Mouse (Mus musculus) MEL (cell line): Measurements from ENCODE around the gene Unc45a. TPM values are rescaled to one million over a fixed set of nuclear protein-coding genes. Genes with fewer than 3 reads are reported as not detected.

Experiments used
- DNase-seq: peaks from one replicate; pipeline ENCODE4 v3.0.0; 2011; ENCODE audit warnings: low read depth, low spot score
- H3K27ac ChIP-seq: 2 replicates; pipeline ENCODE4 v1.5.1; 2012; ENCODE audit warnings: low read depth, mild to moderate bottlenecking, control low read depth, low read length, moderate library complexity; ENCODE audit not compliant: control insufficient read depth
- H3K27me3 ChIP-seq, 2 experiments: fragments of 150-350 bp in 1 of 2; sonication (generic) in 1 of 2; 2 replicates each; pipeline ENCODE4 v1.6.1; 2012; ENCODE audit warnings: low read length in 2 of 2, mild to moderate bottlenecking in 2 of 2, improper control_type of control experiment in 1 of 2, moderate library complexity in 1 of 2; ENCODE audit not compliant: insufficient read depth in 2 of 2, control insufficient read depth in 1 of 2
- H3K36me3 ChIP-seq, 2 experiments: 2 replicates each; pipeline ENCODE4 v1.6.1; 2012 to 2014; ENCODE audit warnings: low read length in 2 of 2, improper control_type of control experiment in 1 of 2, inconsistent platforms in 1 of 2, mild to moderate bottlenecking in 1 of 2; ENCODE audit not compliant: insufficient read depth in 2 of 2, control insufficient read depth in 1 of 2
- H3K4me1 ChIP-seq, 2 experiments: fragments of 150-350 bp in 1 of 2; sonication (generic) in 1 of 2; 2 replicates each; pipeline ENCODE4 v1.6.1; 2012; ENCODE audit warnings: low read length in 2 of 2, improper control_type of control experiment in 1 of 2, mild to moderate bottlenecking in 1 of 2; ENCODE audit not compliant: insufficient read depth in 2 of 2, control insufficient read depth in 1 of 2
- H3K4me3 ChIP-seq, 2 experiments: fragments of 150-350 bp in 1 of 2; sonication (generic) in 1 of 2; 2 replicates each; pipeline ENCODE4 v1.5.1; 2012; ENCODE audit warnings: low read depth in 2 of 2, low read length in 2 of 2, mild to moderate bottlenecking in 2 of 2, moderate library complexity in 2 of 2, control low read depth in 1 of 2, improper control_type of control experiment in 1 of 2; ENCODE audit not compliant: control insufficient read depth in 1 of 2, insufficient read depth in 1 of 2
- H3K79me2 ChIP-seq: 2 replicates; pipeline ENCODE4 v1.6.1; 2012; ENCODE audit warnings: mild to moderate bottlenecking, low read length, moderate library complexity; ENCODE audit not compliant: control insufficient read depth, poor library complexity, insufficient read depth
- H3K9ac ChIP-seq: 2 replicates; pipeline ENCODE4 v1.6.1; 2012; ENCODE audit warnings: low read depth, mild to moderate bottlenecking, control low read depth, low read length, moderate library complexity; ENCODE audit not compliant: control insufficient read depth, poor library complexity, severe bottlenecking
- H3K9me3 ChIP-seq: fragments of 150-350 bp; sonication (generic); replicated peaks from 2 replicates; pipeline ENCODE4 v1.6.1; 2012; ENCODE audit warnings: mild to moderate bottlenecking, low read length, improper control_type of control experiment, moderate library complexity; ENCODE audit not compliant: insufficient read depth
- BHLHE40 ChIP-seq: IDR thresholded peaks from 2 replicates; pipeline ENCODE4 v1.6.1; 2012; ENCODE audit warnings: low read depth, mild to moderate bottlenecking, inconsistent platforms, low read length, improper control_type of control experiment, borderline replicate concordance
- CHD1 ChIP-seq: IDR thresholded peaks from 2 replicates; pipeline ENCODE4 v1.6.1; 2012; ENCODE audit warnings: low read depth, mild to moderate bottlenecking, inconsistent platforms, low read length, improper control_type of control experiment
- CHD2 ChIP-seq: IDR thresholded peaks from 2 replicates; pipeline ENCODE4 v1.6.1; 2011; ENCODE audit warnings: low read length, improper control_type of control experiment
- CTCF ChIP-seq, 3 experiments: IDR thresholded peaks in 2 of 3; conservative IDR thresholded peaks in 1 of 3; 2 replicates each; pipeline ENCODE4 v1.5.1; 2011 to 2012; ENCODE audit warnings: low read length in 3 of 3, low read depth in 2 of 3, mild to moderate bottlenecking in 2 of 3, improper control_type of control experiment in 1 of 3, inconsistent platforms in 1 of 3, mixed read lengths in 1 of 3, moderate library complexity in 1 of 3; ENCODE audit not compliant: control insufficient read depth in 1 of 3, insufficient read depth in 1 of 3, poor library complexity in 1 of 3, severe bottlenecking in 1 of 3
- ELF1 ChIP-seq: IDR thresholded peaks from 2 replicates; pipeline ENCODE4 v1.6.1; 2014; ENCODE audit warnings: low read depth, mild to moderate bottlenecking, inconsistent platforms, low read length, improper control_type of control experiment, moderate library complexity
- EP300 ChIP-seq, 2 experiments: IDR thresholded peaks; 2 replicates each; pipeline ENCODE4 v1.6.1; 2011; ENCODE audit warnings: improper control_type of control experiment in 2 of 2, low read length in 2 of 2, low read depth in 1 of 2, mild to moderate bottlenecking in 1 of 2
- ETS1 ChIP-seq: IDR thresholded peaks from 2 replicates; pipeline ENCODE4 v1.6.1; 2012; ENCODE audit warnings: low read depth, mild to moderate bottlenecking, inconsistent platforms, low read length, improper control_type of control experiment, moderate library complexity
- GABPA ChIP-seq: IDR thresholded peaks from 2 replicates; pipeline ENCODE4 v1.6.1; 2012; ENCODE audit warnings: low read depth, mild to moderate bottlenecking, inconsistent platforms, low read length, improper control_type of control experiment, moderate library complexity
- JUND ChIP-seq: IDR thresholded peaks from 2 replicates; pipeline ENCODE4 v1.6.1; 2011; ENCODE audit warnings: low read depth, mild to moderate bottlenecking, improper control_type of control experiment, low read length
- KAT2A ChIP-seq: conservative IDR thresholded peaks from 2 replicates; pipeline ENCODE4 v1.6.1; 2012; ENCODE audit warnings: low read depth, low read length, improper control_type of control experiment, inconsistent platforms
- MAFK ChIP-seq: IDR thresholded peaks from 2 replicates; pipeline ENCODE4 v1.6.1; 2011; ENCODE audit warnings: low read depth, mild to moderate bottlenecking, low read length, improper control_type of control experiment, borderline replicate concordance
- MAZ ChIP-seq: IDR thresholded peaks from 2 replicates; pipeline ENCODE4 v1.6.1; 2012; ENCODE audit warnings: low read depth, mild to moderate bottlenecking, inconsistent platforms, low read length, improper control_type of control experiment
- MEF2A ChIP-seq: IDR thresholded peaks from 2 replicates; pipeline ENCODE4 v1.6.1; 2014; ENCODE audit warnings: low read depth, mild to moderate bottlenecking, inconsistent platforms, low read length, improper control_type of control experiment; ENCODE audit not compliant: poor library complexity, insufficient replicate concordance, severe bottlenecking; ENCODE audit errors: extremely low read depth
- MXI1 ChIP-seq: IDR thresholded peaks from 2 replicates; pipeline ENCODE4 v1.6.1; 2011; ENCODE audit warnings: mild to moderate bottlenecking, low read depth, low read length, improper control_type of control experiment
- MYB ChIP-seq: IDR thresholded peaks from 2 replicates; pipeline ENCODE4 v1.6.1; 2011; ENCODE audit warnings: mild to moderate bottlenecking, low read depth, low read length, improper control_type of control experiment
- MYC ChIP-seq: IDR thresholded peaks from 2 replicates; pipeline ENCODE4 v1.6.1; 2011; ENCODE audit warnings: low read depth, mild to moderate bottlenecking, low read length, improper control_type of control experiment, moderate library complexity
- NELFE ChIP-seq: IDR thresholded peaks from 2 replicates; pipeline ENCODE4 v1.6.1; 2011; ENCODE audit warnings: low read depth, low read length, improper control_type of control experiment
- NRF1 ChIP-seq: IDR thresholded peaks from 2 replicates; pipeline ENCODE4 v1.6.1; 2014; ENCODE audit warnings: low read depth, mild to moderate bottlenecking, inconsistent platforms, low read length, improper control_type of control experiment, moderate library complexity; ENCODE audit not compliant: poor library complexity, insufficient read depth, severe bottlenecking
- POLR2A ChIP-seq, 2 experiments: IDR thresholded peaks; 2 replicates each; pipeline ENCODE4 v1.6.1; 2011 to 2012; ENCODE audit warnings: low read length in 2 of 2, mild to moderate bottlenecking in 2 of 2, control low read depth in 1 of 2, improper control_type of control experiment in 1 of 2, low read depth in 1 of 2, moderate library complexity in 1 of 2; ENCODE audit not compliant: control insufficient read depth in 1 of 2, insufficient read depth in 1 of 2, poor library complexity in 1 of 2
- POLR2AphosphoS2 ChIP-seq: IDR thresholded peaks from 2 replicates; pipeline ENCODE4 v1.6.1; 2011; ENCODE audit warnings: low read length, improper control_type of control experiment
- POLR2AphosphoS5 ChIP-seq: IDR thresholded peaks from 2 replicates; pipeline ENCODE4 v1.6.1; 2012; ENCODE audit warnings: low read depth, borderline replicate concordance, mild to moderate bottlenecking, inconsistent platforms, low read length, moderate library complexity, mixed read lengths
- RAD21 ChIP-seq: IDR thresholded peaks from 2 replicates; pipeline ENCODE4 v1.6.1; 2011; ENCODE audit warnings: mild to moderate bottlenecking, low read depth, low read length, improper control_type of control experiment
- RCOR1 ChIP-seq: IDR thresholded peaks from 2 replicates; pipeline ENCODE4 v1.6.1; 2012; ENCODE audit warnings: low read depth, mild to moderate bottlenecking, inconsistent platforms, low read length, improper control_type of control experiment
- SIN3A ChIP-seq: IDR thresholded peaks from 2 replicates; pipeline ENCODE4 v1.6.1; 2012; ENCODE audit warnings: low read length, improper control_type of control experiment, inconsistent platforms
- SMC3 ChIP-seq: IDR thresholded peaks from 2 replicates; pipeline ENCODE4 v1.6.1; 2011; ENCODE audit warnings: low read depth, low read length, improper control_type of control experiment
- TAL1 ChIP-seq: IDR thresholded peaks from 2 replicates; pipeline ENCODE4 v1.6.1; 2012; ENCODE audit warnings: mild to moderate bottlenecking, inconsistent platforms, low read length, moderate library complexity, mixed read lengths
- TBP ChIP-seq: IDR thresholded peaks from 2 replicates; pipeline ENCODE4 v1.8.0; 2011; ENCODE audit warnings: low read depth, low read length, improper control_type of control experiment
- UBTF ChIP-seq: IDR thresholded peaks from 2 replicates; pipeline ENCODE4 v1.6.1; 2012; ENCODE audit warnings: low read depth, mild to moderate bottlenecking, inconsistent platforms, low read length, improper control_type of control experiment, moderate library complexity, borderline replicate concordance; ENCODE audit not compliant: insufficient read depth
- USF1 ChIP-seq: IDR thresholded peaks from 2 replicates; pipeline ENCODE4 v1.6.1; 2014; ENCODE audit warnings: low read depth, mild to moderate bottlenecking, inconsistent platforms, low read length, improper control_type of control experiment, moderate library complexity
- ZC3H11A ChIP-seq: IDR thresholded peaks from 2 replicates; pipeline ENCODE4 v1.6.1; 2012; ENCODE audit warnings: low read depth, mild to moderate bottlenecking, inconsistent platforms, low read length, improper control_type of control experiment
- ZKSCAN1 ChIP-seq: IDR thresholded peaks from 2 replicates; pipeline ENCODE4 v1.6.1; 2012; ENCODE audit warnings: low read depth, mild to moderate bottlenecking, inconsistent platforms, low read length, improper control_type of control experiment, moderate library complexity
- ZMIZ1 ChIP-seq: IDR thresholded peaks from 2 replicates; pipeline ENCODE4 v1.6.1; 2012; ENCODE audit warnings: low read depth, mild to moderate bottlenecking, inconsistent platforms, low read length, improper control_type of control experiment, moderate library complexity
- ZNF384 ChIP-seq: IDR thresholded peaks from 2 replicates; pipeline ENCODE4 v1.6.1; 2012; ENCODE audit warnings: low read depth, mild to moderate bottlenecking, inconsistent platforms, low read length, improper control_type of control experiment
- polyA plus RNA-seq, 2 experiments: library from polyadenylated mRNA; stranded (reverse) in 1 of 2; unstranded in 1 of 2; fragments of >175 nt in 1 of 2; fragments of >200 nt in 1 of 2; gene quantifications; 2 replicates each; pipeline versions ENCODE4 v1.2.1 to v1.2.4; 2012; ENCODE audit warnings: low replicate concordance in 2 of 2, low read depth in 1 of 2; ENCODE audit not compliant: insufficient read length in 2 of 2, insufficient read depth in 1 of 2, missing spikeins in 1 of 2
- total RNA-seq: library from RNA; depleted of rRNA; stranded (reverse); fragments of 300-350 nt; gene quantifications from 2 replicates; pipeline ENCODE4 v1.2.3, GENCODE M21; 2012

The Unc45a gene
- total and polyA plus RNA-seq, 3 experiments, result 26.1 to 28.2 TPM; not detected in 1

- H3K4me1 ChIP-seq, result peaks cover 8 to 36% of the 10 kb centered on the region in 2 experiments
- no peaks in the 10 kb centered on the region for H3K79me2 ChIP-seq
- H3K36me3 ChIP-seq, result peaks cover 0 to 31% of the 10 kb centered on the region in 2 experiments; a peak in 2 of 4 replicates
- H3K4me3 ChIP-seq, result no peak overlapping the region
- no peaks in the 10 kb centered on the region for H3K27me3 ChIP-seq
- no peak for DNase-seq
- H3K9ac ChIP-seq, result no peak overlapping the region
- TF ChIP-seq ZKSCAN1, result no peak
- TF ChIP-seq MAFK, result no peak
- TF ChIP-seq CHD2, result no peak
- TF ChIP-seq ELF1, result no peak
- no peak for TF ChIP-seq BHLHE40
- no peak for TF ChIP-seq RCOR1
- no peak for TF ChIP-seq KAT2A
- TF ChIP-seq CTCF (IDR thresholded peaks at IDR 0.05 in 2 of 3, conservative IDR thresholded peaks at IDR 0.05 in 1 of 3; ENCODE audit: control insufficient read depth in 1 of 3, insufficient read depth in 1 of 3, low read depth in 2 of 3, low read length in 3 of 3, poor library complexity in 1 of 3, severe bottlenecking in 1 of 3), result no peak
- TF ChIP-seq MXI1, result no peak
- TF ChIP-seq CHD1, result no peak
- no peak for TF ChIP-seq MYC
- TF ChIP-seq TAL1, result no peak
- TF ChIP-seq MEF2A, result no peak
- TF ChIP-seq RAD21, result no peak
- TF ChIP-seq EP300 (IDR thresholded peaks at IDR 0.05; ENCODE audit: low read depth in 1 of 2, low read length in 2 of 2), result no peak
- TF ChIP-seq SMC3, result no peak
- TF ChIP-seq USF1, result no peak
- TF ChIP-seq UBTF, result no peak
- TF ChIP-seq ZMIZ1, result no peak
- no peak for TF ChIP-seq MAZ
- no peaks in the 10 kb centered on the region for H3K9me3 ChIP-seq
- H3K27ac ChIP-seq, result peak overlapping the region; percentile 92
These were observed 35.4 kb upstream of the Unc45a start for GRCm38 (mm10) chr7:80376192-80376591.

GRCm38 (mm10) chr7:80375376-80376039 lies 34.7 kb upstream of the Unc45a start:
- Histone ChIP-seq H3K9ac (peak overlapping the region; percentile 63), H3K9me3 (no peaks in the 10 kb centered on the region), H3K36me3 (peaks cover 0 to 31% of the 10 kb centered on the region in 2 experiments; a peak in 2 of 4 replicates), H3K4me1 (peaks cover 8 to 36% of the 10 kb centered on the region in 2 experiments), H3K27me3 (no peaks in the 10 kb centered on the region), H3K4me3 (peak overlapping the region in 1 of 2 experiments; percentile 15; a peak in 2 of 4 replicates), H3K27ac (peak overlapping the region; percentile 92), H3K79me2 (peaks cover 3% of the 10 kb centered on the region; the same call in 1 of the 2 replicates)
- DNase-seq, result peak; percentile 79
- no peak for TF ChIP-seq GABPA
- peak; percentile 54 for TF ChIP-seq SIN3A
- TF ChIP-seq POLR2AphosphoS5, result no peak
- TF ChIP-seq POLR2AphosphoS2, result no peak
- peak; percentile 45; the same call in 1 of the 2 replicates for TF ChIP-seq TBP
- TF ChIP-seq ETS1, result peak; percentile 88
- TF ChIP-seq JUND, result peak; percentile 81
- TF ChIP-seq NELFE, result no peak
- TF ChIP-seq POLR2A (IDR thresholded peaks at IDR 0.05; ENCODE audit: control insufficient read depth in 1 of 2, insufficient read depth in 1 of 2, low read depth in 1 of 2, low read length in 2 of 2, poor library complexity in 1 of 2), result peak in 1 of 2 experiments; percentile 36; a peak in 1 of 4 replicates
- 0 out of 2 replicates have a peak, but pooled peaks have one; percentile 30 for TF ChIP-seq RCOR1
- TF ChIP-seq ZC3H11A, result no peak
- TF ChIP-seq MAFK, result no peak
- no peak for TF ChIP-seq MYB
- no peak for TF ChIP-seq ZNF384
- no peak for TF ChIP-seq UBTF
- no peak for TF ChIP-seq NRF1
